Mouse (Mus musculus) bone marrow, adult 2 months (tissue): ENCODE results near the gene Ccdc40.

ENCODE experiments used
- CTCF ChIP-seq: fragments of 200-500 bp; IDR thresholded peaks from 2 replicates; pipeline ENCODE4 v1.5.1; 2011; ENCODE audit warnings: low read length, control low read depth; ENCODE audit not compliant: control insufficient read depth, insufficient read depth
- POLR2A ChIP-seq: fragments of 200-500 bp; IDR thresholded peaks from 2 replicates; pipeline ENCODE4 v1.6.1; 2011; ENCODE audit warnings: low read depth, mild to moderate bottlenecking, control low read depth, low read length, borderline replicate concordance; ENCODE audit not compliant: control insufficient read depth

DNA sequence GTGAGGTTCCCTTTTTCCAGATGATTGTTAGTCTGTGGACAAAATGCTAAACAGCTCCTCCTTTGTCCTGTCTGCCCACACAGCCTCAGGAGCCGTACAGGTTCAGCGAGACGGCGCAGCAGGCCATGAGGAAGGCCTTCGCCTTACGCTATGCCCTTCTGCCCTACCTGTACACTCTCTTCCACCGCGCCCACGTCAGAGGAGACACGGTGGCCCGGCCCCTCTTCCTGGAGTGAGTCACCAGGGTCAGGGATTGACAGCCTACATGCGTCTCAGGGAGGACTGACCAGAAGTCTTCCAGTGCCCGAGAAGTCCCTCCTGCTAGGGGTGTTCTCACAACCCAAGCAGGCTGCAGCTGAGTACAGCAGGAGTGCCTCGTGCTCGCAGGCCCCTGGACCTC, 52.7 kb downstream of the Ccdc40 start:
- TF ChIP-seq CTCF = no peak
- TF ChIP-seq POLR2A = no peak
